ENCODE assay signal across 7 mouse cellular contexts in genomic region chr2:26237290-26237782, GRCm38 (mm10). TPM values are rescaled to one million over a fixed set of nuclear protein-coding genes. Genes with fewer than 3 reads are reported as not detected.
A peak's percentile ranks its signal among the peaks of the same experiment; 100 is the strongest.
DNase-seq lines count a peak whose midpoint lies in the region; ATAC-seq lines count a peak whose summit lies in the region.

Gene Qsox2, minus strand, starts transcription at chr2:26237525.

- no peaks in the 10 kb centered on the region for H3K27me3 ChIP-seq in intestine, embryonic 16.5 days (replicated peaks; ENCODE audit: control insufficient read depth, insufficient read depth, low read length)
- no peaks in the 10 kb centered on the region for H3K27me3 ChIP-seq in midbrain, embryonic 11.5 days (ENCODE audit: control insufficient read depth, insufficient read depth, low read length)

- peak; percentile 79 for ATAC-seq in intestine, embryonic 16.5 days
- peak; percentile 92 for ATAC-seq in midbrain, embryonic 11.5 days (ENCODE audit: low FRiP score)

- peak; percentile 92 for DNase-seq in adrenal gland, adult 8-10 months
- peak; percentile 98 for DNase-seq in embryo, embryonic 9.5 days (ENCODE audit: extremely low spot score)
- DNase-seq in gastrocnemius, postnatal 4 days (ENCODE audit: low spot score in 2 of 2) = peak; percentile 86 to 95
- DNase-seq in left cerebral cortex, postnatal 36 days (ENCODE audit: low spot score in 2 of 2) = peak; percentile 82 to 85
- DNase-seq in midbrain, embryonic 11.5 days (ENCODE audit: low spot score, missing footprints) = peak; percentile 99
- peak; percentile 89 for DNase-seq in skeletal muscle tissue, adult 2 months (ENCODE audit: low read depth, low spot score)

- intact Hi-C loops in left cerebral cortex, postnatal 36 days (cut with DNase I) = no loop called here

- H3K27ac ChIP-seq in intestine, embryonic 16.5 days (ENCODE audit: low read length) = peak within 1 kb of the TSS; percentile 84
- H3K27ac ChIP-seq in midbrain, embryonic 11.5 days (ENCODE audit: low read depth, low read length) = no peak within 1 kb of the TSS; the same call in 1 of the 2 replicates

- WGBS in intestine, embryonic 16.5 days = 1% methylated on average over 36 of the region's 36 CpGs
- WGBS in midbrain, embryonic 11.5 days = 1% methylated on average over 36 of the region's 36 CpGs

- peak within 1 kb of the TSS; percentile 85 for H3K4me2 ChIP-seq in intestine, embryonic 16.5 days (ENCODE audit: low read depth, low read length)
- peak within 1 kb of the TSS; percentile 86 for H3K4me2 ChIP-seq in midbrain, embryonic 11.5 days

- peaks cover 34% of the 10 kb centered on the region for H3K4me1 ChIP-seq in intestine, embryonic 16.5 days (ENCODE audit: control insufficient read depth, insufficient read depth, low read length)
- peaks cover 14% of the 10 kb centered on the region; the same call in 1 of the 2 replicates for H3K4me1 ChIP-seq in midbrain, embryonic 11.5 days (ENCODE audit: control insufficient read depth, insufficient read depth, low read length)

- no peaks in the 10 kb centered on the region for H3K9me3 ChIP-seq in intestine, embryonic 16.5 days (ENCODE audit: control insufficient read depth, low read length)
- H3K9me3 ChIP-seq in midbrain, embryonic 11.5 days (ENCODE audit: control insufficient read depth, low read length) = no peaks in the 10 kb centered on the region

- peak within 1 kb of the TSS; percentile 92 for H3K9ac ChIP-seq in intestine, embryonic 16.5 days (ENCODE audit: low read depth, low read length)
- H3K9ac ChIP-seq in midbrain, embryonic 11.5 days (ENCODE audit: low read length) = peak within 1 kb of the TSS; percentile 94

- H3K4me3 ChIP-seq in intestine, embryonic 16.5 days (ENCODE audit: low read length) = peak within 1 kb of the TSS; percentile 85
- H3K4me3 ChIP-seq in midbrain, embryonic 11.5 days (ENCODE audit: low read depth, low read length) = peak within 1 kb of the TSS; percentile 95

- no peaks in the 10 kb centered on the region for H3K36me3 ChIP-seq in intestine, embryonic 16.5 days (ENCODE audit: control insufficient read depth, insufficient read depth, low read length)
- no peaks in the 10 kb centered on the region for H3K36me3 ChIP-seq in midbrain, embryonic 11.5 days (ENCODE audit: control insufficient read depth, insufficient read depth, low read length)

RNA-seq across cellular contexts. Expression of gene Qsox2, which starts in this region (rescaled TPM):
- 10 to 100 TPM; 25.2 to 28.7 (median 26.6) TPM for total RNA-seq in adrenal gland, adult 8-10 months (2022)
- total RNA-seq in gastrocnemius, postnatal 4 days (2021) = 10 to 100 TPM; 11.2 to 11.4 TPM
- 23.8 and 25.1 TPM in 2 replicates for polyA plus RNA-seq in intestine, embryonic 16.5 days (2015; fragmentation: Nextera tagmentation; extraction: Ambion mirVana)
- total RNA-seq in left cerebral cortex, postnatal 36 days (2021) = 10 to 100 TPM; 22.8 to 23.3 TPM
- 18.2 and 18.4 TPM in 2 replicates for polyA plus RNA-seq in midbrain, embryonic 11.5 days (2014; fragmentation: Nextera tagmentation; extraction: Ambion mirVana)
